Mouse (Mus musculus) heart, postnatal 0 days (tissue): ENCODE results near the gene Zfp365.

Experiments used
- CTCF ChIP-seq: IDR thresholded peaks from 2 replicates; pipeline ENCODE4 v1.5.1; 2016; ENCODE audit warnings: antibody characterized with exemption, control low read depth, low read depth
- EP300 ChIP-seq: IDR thresholded peaks from 2 replicates; pipeline ENCODE4 v1.6.1; 2016; ENCODE audit warnings: antibody characterized with exemption, low read depth

DNA sequence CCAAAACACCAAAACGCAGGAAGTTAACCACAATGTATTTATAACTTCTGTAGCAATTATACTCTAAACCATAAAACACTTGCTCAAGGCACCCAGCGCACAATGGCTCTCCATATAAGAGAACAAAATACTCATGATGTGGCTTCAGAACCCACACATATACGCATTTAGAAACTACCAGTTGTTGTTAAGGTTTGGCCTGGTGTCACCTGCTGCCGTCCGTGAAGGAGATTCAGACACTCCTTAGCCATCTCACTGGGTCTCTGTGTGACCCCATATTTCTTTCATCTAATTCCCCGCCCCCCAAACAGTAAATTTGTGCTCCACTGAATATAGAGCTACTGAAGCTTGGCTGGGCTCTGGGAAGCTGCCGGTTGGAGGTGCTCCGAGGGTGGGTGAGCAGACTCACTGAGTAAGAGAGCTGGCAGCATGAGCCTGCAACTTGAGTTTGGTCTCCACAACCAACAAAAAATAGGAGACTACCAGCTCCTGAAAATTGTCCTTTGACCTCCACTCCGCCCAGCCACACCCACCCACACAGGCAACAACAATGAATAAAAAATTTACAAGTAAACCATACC is 14.0 kb downstream of the Zfp365 start:
- TF ChIP-seq CTCF (no peak), EP300 (no peak)
